Mouse (Mus musculus) ES-Bruce4 (cell line): ENCODE measurements around the gene Fh1. TPM values are rescaled to one million over a fixed set of nuclear protein-coding genes. Genes with fewer than 3 reads are reported as not detected.

ENCODE experiments used
- H3K27ac ChIP-seq: 2 replicates; pipeline ENCODE4 v1.5.1; 2012; ENCODE audit warnings: low read length, inconsistent platforms; ENCODE audit not compliant: insufficient read depth
- H3K27me3 ChIP-seq: 2 replicates; pipeline ENCODE4 v1.6.1; 2012; ENCODE audit warnings: mild to moderate bottlenecking, low read length, inconsistent platforms; ENCODE audit not compliant: control insufficient read depth, poor library complexity, insufficient read depth, severe bottlenecking
- H3K36me3 ChIP-seq: 2 replicates; pipeline ENCODE4 v1.6.1; 2012; ENCODE audit warnings: inconsistent platforms, mild to moderate bottlenecking, low read length, moderate library complexity; ENCODE audit not compliant: control insufficient read depth, poor library complexity, insufficient read depth, severe bottlenecking
- H3K4me1 ChIP-seq: one replicate; pipeline ENCODE4 v1.8.1; 2011; ENCODE audit warnings: low read length; ENCODE audit not compliant: control insufficient read depth, insufficient read depth
- H3K4me3 ChIP-seq: 2 replicates; pipeline ENCODE4 v1.5.1; 2011; ENCODE audit warnings: low read depth, mild to moderate bottlenecking, low read length
- H3K9ac ChIP-seq: 2 replicates; pipeline ENCODE4 v1.6.1; 2012; ENCODE audit warnings: low read depth, mild to moderate bottlenecking, inconsistent platforms; ENCODE audit not compliant: poor library complexity, severe bottlenecking
- H3K9me3 ChIP-seq: replicated peaks from 2 replicates; pipeline ENCODE4 v1.6.1; 2012; ENCODE audit warnings: mild to moderate bottlenecking, low read length, inconsistent platforms; ENCODE audit not compliant: control insufficient read depth, poor library complexity, insufficient read depth, severe bottlenecking
- CTCF ChIP-seq: IDR thresholded peaks from one replicate; pipeline ENCODE4 v1.8.1; 2011; ENCODE audit warnings: low read depth, low read length
- EP300 ChIP-seq: IDR thresholded peaks from 2 replicates; pipeline ENCODE4 v1.6.1; 2011; ENCODE audit warnings: low read depth, low read length; ENCODE audit not compliant: insufficient read depth
- POLR2A ChIP-seq: IDR thresholded peaks from one replicate; pipeline ENCODE4 v1.8.1; 2011; ENCODE audit warnings: low read length; ENCODE audit not compliant: insufficient read depth
- polyA plus RNA-seq: library from polyadenylated mRNA; stranded (reverse); fragments of >200 nt; gene quantifications from 2 replicates; pipeline ENCODE4 v1.2.4, GENCODE M21; 2011; ENCODE audit warnings: low read depth; ENCODE audit not compliant: missing spikeins, insufficient read depth, insufficient read length

Fh1 gene
- polyA plus RNA-seq, 1 experiment, result 116 TPM

DNA sequence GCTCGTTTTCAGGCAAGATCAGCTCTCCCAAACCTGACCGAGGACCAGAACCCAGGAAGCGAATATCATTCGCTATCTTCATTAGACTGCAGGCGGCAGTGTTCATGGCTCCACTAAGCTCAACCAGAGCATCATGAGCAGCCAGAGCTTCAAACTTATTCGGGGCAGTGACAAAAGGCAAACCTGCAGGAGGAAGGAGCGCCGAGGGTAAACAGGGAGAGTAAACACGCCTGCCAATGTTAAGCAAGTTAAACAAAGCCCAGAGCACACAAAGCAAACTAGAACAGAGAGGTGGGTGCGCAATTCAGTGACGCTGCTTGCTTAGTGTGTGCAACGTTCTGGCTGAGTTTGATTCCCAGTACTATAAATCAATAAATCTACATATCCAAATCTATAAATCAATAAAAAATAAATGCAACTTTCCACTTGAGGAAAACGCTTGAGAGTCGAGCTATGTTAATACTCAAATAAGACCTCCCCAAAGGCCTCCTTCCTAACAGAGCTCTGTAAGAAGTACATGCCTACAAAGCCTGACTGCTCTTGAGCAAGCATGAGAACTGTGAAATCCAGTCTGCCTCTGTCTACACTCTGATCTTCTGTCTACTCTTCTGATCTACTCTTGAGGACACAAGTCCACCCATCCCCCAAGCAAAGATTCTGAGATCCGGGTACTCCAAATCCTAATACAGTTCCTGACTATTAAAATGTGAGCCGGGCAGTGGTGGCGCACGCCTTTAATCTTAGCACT is 17.4 kb downstream of the Fh1 start:
- TF ChIP-seq CTCF (no peak), EP300 (no peak), POLR2A (no peak)
- no peaks in the 10 kb centered on the region for H3K4me1 ChIP-seq
- H3K4me3 ChIP-seq, result no peak overlapping the region
- H3K36me3 ChIP-seq, result peaks cover 23% of the 10 kb centered on the region
- no peaks in the 10 kb centered on the region for H3K27me3 ChIP-seq
- H3K9ac ChIP-seq, result no peak overlapping the region
- no peak overlapping the region for H3K27ac ChIP-seq
- H3K9me3 ChIP-seq, result no peaks in the 10 kb centered on the region

DNA sequence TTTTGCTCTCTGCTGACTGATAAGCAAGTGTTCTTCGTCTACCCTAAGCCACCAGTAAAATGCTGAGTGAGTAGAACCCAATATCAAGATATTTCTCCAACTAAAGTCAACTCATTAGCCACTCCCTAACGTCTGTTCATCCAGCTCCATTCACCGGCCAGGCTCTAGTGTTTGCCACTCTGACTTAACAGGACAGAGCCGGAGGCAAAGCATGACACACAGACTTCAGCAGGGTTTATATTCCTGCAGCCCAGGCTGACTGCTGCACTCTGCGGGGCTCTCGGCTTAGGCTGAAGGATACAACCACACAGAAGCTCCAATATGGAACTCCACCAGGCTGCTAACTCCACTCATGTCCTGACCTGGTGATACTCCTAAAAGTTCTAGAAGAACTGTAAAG is 18.1 kb downstream of the Fh1 start:
- H3K4me1 ChIP-seq, result no peaks in the 10 kb centered on the region
- no peaks in the 10 kb centered on the region for H3K27me3 ChIP-seq
- H3K36me3 ChIP-seq, result peaks cover 21% of the 10 kb centered on the region
- H3K4me3 ChIP-seq, result no peak overlapping the region
- no peak for TF ChIP-seq EP300
- no peak for TF ChIP-seq POLR2A
- no peak for TF ChIP-seq CTCF
- H3K9me3 ChIP-seq, result no peaks in the 10 kb centered on the region
- H3K9ac ChIP-seq, result no peak overlapping the region
- H3K27ac ChIP-seq, result no peak overlapping the region

DNA sequence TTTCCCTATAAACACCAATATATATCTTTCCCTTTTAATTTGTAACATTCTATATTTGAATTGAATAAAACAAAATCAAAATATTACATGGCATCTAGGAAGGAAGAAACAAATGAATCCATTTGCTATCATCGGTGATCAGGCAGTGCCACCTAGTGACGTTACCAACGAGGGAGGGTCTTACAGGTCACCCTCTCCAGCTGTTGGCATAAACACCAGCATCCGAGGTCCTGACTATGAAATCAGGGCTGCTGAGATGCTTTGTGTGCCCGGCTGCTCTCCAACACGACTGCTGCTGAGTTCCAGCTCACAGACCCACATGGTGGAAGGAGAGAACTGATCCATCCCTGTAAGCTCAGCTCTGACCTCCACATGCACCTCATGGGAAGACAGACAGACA is 22.0 kb downstream of the Fh1 start:
- Histone ChIP-seq H3K4me3 (no peak overlapping the region), H3K9ac (no peak overlapping the region), H3K4me1 (no peaks in the 10 kb centered on the region), H3K9me3 (no peaks in the 10 kb centered on the region), H3K36me3 (peaks cover 10% of the 10 kb centered on the region), H3K27me3 (no peaks in the 10 kb centered on the region), H3K27ac (no peak overlapping the region)
- TF ChIP-seq POLR2A (no peak), CTCF (peak; percentile 21)

DNA sequence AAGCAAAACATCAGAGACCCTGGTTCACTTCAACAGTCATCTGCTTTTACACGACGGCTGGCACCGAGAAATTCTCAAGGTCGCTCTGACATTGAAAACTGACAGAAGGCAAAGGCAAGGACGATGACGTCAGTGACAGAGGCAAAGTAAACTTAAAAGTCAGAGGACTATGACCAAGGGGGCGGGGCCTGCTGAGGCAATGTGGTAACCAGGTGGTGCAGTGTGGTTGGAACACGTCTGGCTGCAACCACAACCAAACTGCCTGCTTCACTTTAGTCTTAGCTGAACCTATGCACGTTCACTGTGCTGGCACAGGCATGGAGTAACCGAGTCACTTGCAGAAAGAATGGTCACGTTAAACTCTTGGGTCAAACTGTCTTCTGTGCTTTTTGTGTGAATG is 23.2 kb downstream of the Fh1 start:
- Histone ChIP-seq H3K9ac (no peak overlapping the region), H3K27ac (no peak overlapping the region), H3K27me3 (no peaks in the 10 kb centered on the region), H3K9me3 (no peaks in the 10 kb centered on the region), H3K4me3 (no peak overlapping the region), H3K4me1 (no peaks in the 10 kb centered on the region), H3K36me3 (no peaks in the 10 kb centered on the region; the same call in none of the 2 replicates)
- TF ChIP-seq POLR2A, result no peak
- TF ChIP-seq CTCF, result no peak
- TF ChIP-seq EP300, result no peak

DNA sequence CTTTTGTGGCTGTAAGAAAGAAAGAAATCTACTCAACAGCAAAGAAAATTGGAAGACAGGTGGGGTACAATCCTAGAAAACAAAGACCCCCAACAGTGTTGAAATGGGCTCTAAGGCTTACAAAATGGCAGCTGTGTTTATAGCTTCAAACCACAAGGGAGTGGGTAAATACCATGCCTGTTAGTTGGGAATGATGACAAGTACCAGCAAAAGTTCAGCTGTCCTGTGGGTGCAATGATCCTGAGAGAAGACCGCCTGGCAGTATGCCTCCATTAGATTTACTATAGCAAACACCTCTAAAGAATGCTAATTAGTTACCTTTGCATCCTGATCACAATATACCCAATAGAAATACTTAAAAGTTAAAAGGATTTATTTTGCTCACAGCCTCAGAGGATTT is 32.6 kb downstream of the Fh1 start:
- no peak overlapping the region for H3K4me3 ChIP-seq
- no peaks in the 10 kb centered on the region for H3K4me1 ChIP-seq
- no peaks in the 10 kb centered on the region for H3K9me3 ChIP-seq
- no peaks in the 10 kb centered on the region for H3K36me3 ChIP-seq
- TF ChIP-seq CTCF (no peak), POLR2A (no peak), EP300 (no peak)
- H3K27ac ChIP-seq, result no peak overlapping the region
- H3K9ac ChIP-seq, result no peak overlapping the region
- no peaks in the 10 kb centered on the region for H3K27me3 ChIP-seq

DNA sequence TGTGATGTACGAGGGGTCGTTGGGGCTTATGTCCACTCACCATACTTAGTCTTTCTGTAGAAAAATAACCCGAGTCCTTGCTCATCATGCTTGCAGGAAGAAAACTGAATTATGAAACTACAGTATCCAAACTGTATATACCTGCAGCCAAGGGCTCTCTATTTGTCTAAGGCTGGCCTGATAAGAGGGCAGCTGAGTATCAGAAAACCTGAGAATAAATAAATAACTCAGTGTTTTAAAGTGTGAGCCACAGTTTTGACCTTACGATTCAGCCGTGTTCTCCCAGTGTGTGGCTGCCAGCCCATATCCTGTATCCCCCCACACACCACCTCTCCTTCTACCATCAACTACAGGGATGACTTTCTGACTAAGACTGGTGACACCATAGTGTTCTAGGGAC is 38.8 kb downstream of the Fh1 start:
- Histone ChIP-seq H3K27me3 (no peaks in the 10 kb centered on the region), H3K4me3 (no peak overlapping the region), H3K9me3 (no peaks in the 10 kb centered on the region), H3K4me1 (no peaks in the 10 kb centered on the region), H3K36me3 (no peaks in the 10 kb centered on the region), H3K27ac (no peak overlapping the region), H3K9ac (no peak overlapping the region)
- TF ChIP-seq EP300 (no peak), CTCF (no peak), POLR2A (no peak)
